In genomic region chr7:98104481-98105435, GRCm38 (mm10) we compare ENCODE assay signal across 9 mouse cellular contexts. TPM values are rescaled to one million over a fixed set of nuclear protein-coding genes. Genes with fewer than 3 reads are reported as not detected.
DNase-seq lines count a peak whose midpoint lies in the region; ATAC-seq and TF ChIP-seq lines count a peak whose summit lies in the region.
"Had no signal": no experiment of that assay in that cellular context is flagged by ENCODE, and none has a peak within 500 bp of the region (broad histone marks: within the 10 kb centered on the region; RNA-seq: fewer than 3 reads in every experiment).

No protein-coding gene starts in this region.

- H3K36me3 ChIP-seq in heart, adult 2 months (ENCODE audit: control insufficient read depth, insufficient read depth, low read length): no peaks in the 10 kb centered on the region
- no peaks in the 10 kb centered on the region for H3K36me3 ChIP-seq in heart, embryonic 14.5 days (ENCODE audit: control insufficient read depth, insufficient read depth, low read length)
- no peaks in the 10 kb centered on the region for H3K36me3 ChIP-seq in kidney, embryonic 15.5 days
- H3K36me3 ChIP-seq in lung, embryonic 16.5 days (ENCODE audit: control insufficient read depth, insufficient read depth, low read length): no peaks in the 10 kb centered on the region

- 40% methylated on average over 16 of the region's 16 CpGs for WGBS in heart, adult 2 months
- WGBS in heart, embryonic 14.5 days: 45% methylated on average over 16 of the region's 16 CpGs
- 31% methylated on average over 16 of the region's 16 CpGs for WGBS in kidney, embryonic 15.5 days
- 52% methylated on average over 16 of the region's 16 CpGs for WGBS in lung, embryonic 16.5 days

- DNase-seq in heart, adult 2 months: peak in 1 of 2 experiments; percentile 54
- DNase-seq in heart, postnatal 36 days: no peak
- DNase-seq in urinary bladder, postnatal 4 days (ENCODE audit: low spot score in 2 of 2): no peak
- DNase-seq in embryo, embryonic 11 days: no peak
- no peak for DNase-seq in left cerebral cortex, postnatal 4 days
- DNase-seq: spleen, adult 18-20 months had no signal

- peak; percentile 67 for TF ChIP-seq POLR2A in heart, adult 2 months (IDR thresholded peaks at IDR 0.05; ENCODE audit: insufficient read depth, low read depth, low read length)

- no peak overlapping the region for H3K4me3 ChIP-seq in heart, adult 2 months
- H3K4me3 ChIP-seq in heart, embryonic 14.5 days (ENCODE audit: control insufficient read depth in 1 of 2, insufficient read depth in 1 of 2, low read depth in 1 of 2, low read length in 2 of 2): no peak overlapping the region
- no peak overlapping the region for H3K4me3 ChIP-seq in kidney, embryonic 15.5 days (replicated peaks)
- no peak overlapping the region for H3K4me3 ChIP-seq in lung, embryonic 16.5 days (ENCODE audit: low read length)

- peak; percentile 18; the same call in 1 of the 2 replicates for ATAC-seq in heart, embryonic 14.5 days (ENCODE audit: insufficient number of reproducible peaks, insufficient read depth, low FRiP score, low read depth)
- ATAC-seq in kidney, embryonic 15.5 days (replicated peaks; ENCODE audit: low FRiP score): peak; percentile 85
- ATAC-seq in lung, embryonic 16.5 days (ENCODE audit: low read depth): peak; percentile 56

- H3K27me3 ChIP-seq in heart, adult 2 months (ENCODE audit: control insufficient read depth, insufficient read depth, low read length): no peaks in the 10 kb centered on the region
- no peaks in the 10 kb centered on the region for H3K27me3 ChIP-seq in heart, embryonic 14.5 days (ENCODE audit: control insufficient read depth, insufficient read depth, low read length)
- H3K27me3 ChIP-seq in kidney, embryonic 15.5 days: no peaks in the 10 kb centered on the region; the same call in 1 of the 2 replicates
- no peaks in the 10 kb centered on the region for H3K27me3 ChIP-seq in lung, embryonic 16.5 days (ENCODE audit: control insufficient read depth, insufficient read depth, low read depth, low read length)

- H3K4me1 ChIP-seq in heart, adult 2 months (ENCODE audit: control insufficient read depth, insufficient read depth, low read length): peaks cover 36% of the 10 kb centered on the region
- peaks cover 23 to 26% of the 10 kb centered on the region in 2 experiments for H3K4me1 ChIP-seq in heart, embryonic 14.5 days (ENCODE audit: control insufficient read depth in 2 of 2, insufficient read depth in 2 of 2, low read length in 2 of 2)
- peaks cover 43% of the 10 kb centered on the region for H3K4me1 ChIP-seq in kidney, embryonic 15.5 days
- peaks cover 10% of the 10 kb centered on the region; the same call in 1 of the 2 replicates for H3K4me1 ChIP-seq in lung, embryonic 16.5 days (replicated peaks; ENCODE audit: control insufficient read depth, insufficient read depth, low read length)

- H3K9me3 ChIP-seq in heart, embryonic 14.5 days (ENCODE audit: control insufficient read depth, low read length): no peaks in the 10 kb centered on the region
- no peaks in the 10 kb centered on the region for H3K9me3 ChIP-seq in kidney, embryonic 15.5 days (replicated peaks)
- no peaks in the 10 kb centered on the region for H3K9me3 ChIP-seq in lung, embryonic 16.5 days (ENCODE audit: control insufficient read depth, low read length)

- H3K4me2 ChIP-seq in heart, embryonic 14.5 days (ENCODE audit: low read length): no peak overlapping the region
- H3K4me2 ChIP-seq in kidney, embryonic 15.5 days: peak overlapping the region; percentile 17; the same call in 1 of the 2 replicates
- H3K4me2 ChIP-seq in lung, embryonic 16.5 days (ENCODE audit: low read depth, low read length): no peak overlapping the region

- H3K27ac ChIP-seq in heart, adult 2 months: peak overlapping the region; percentile 79
- peak overlapping the region; percentile 52 to 72 for H3K27ac ChIP-seq in heart, embryonic 14.5 days (replicated peaks in 1 of 2; ENCODE audit: control insufficient read depth in 1 of 2, insufficient read depth in 1 of 2, low read depth in 2 of 2, low read length in 2 of 2)
- H3K27ac ChIP-seq in kidney, embryonic 15.5 days: peak overlapping the region; percentile 78
- H3K27ac ChIP-seq in lung, embryonic 16.5 days (ENCODE audit: low read length): peak overlapping the region; percentile 63

- no peaks in the 10 kb centered on the region for H3K79me2 ChIP-seq in heart, adult 2 months (replicated peaks; ENCODE audit: control insufficient read depth, insufficient read depth, low read length)

- intact Hi-C loops in heart, adult 2 months (cut with DNase I): loop anchor here (1.0 to 5.0 kb wide), 2 partner anchors 16 to 357 kb away; no protein-coding TSS in a partner anchor
- intact Hi-C loops in heart, postnatal 36 days (cut with DNase I): loop anchor here (1.0 kb wide), 1 partner anchor 13 kb away; no protein-coding TSS in a partner anchor
- intact Hi-C loops in left cerebral cortex, postnatal 4 days (cut with DNase I): no loop called here

- peak; percentile 95 for TF ChIP-seq EP300 in heart, adult 2 months (IDR thresholded peaks at IDR 0.05; ENCODE audit: insufficient read depth, low read depth, low read length)

- no peak for TF ChIP-seq CTCF in heart, adult 2 months (IDR thresholded peaks at IDR 0.05)

- peak overlapping the region; percentile 26 for H3K9ac ChIP-seq in heart, adult 2 months (ENCODE audit: low read depth, low read length)
- peak overlapping the region; percentile 30; the same call in 1 of the 2 replicates for H3K9ac ChIP-seq in heart, embryonic 14.5 days (ENCODE audit: low read length)
- H3K9ac ChIP-seq in kidney, embryonic 15.5 days: 0 out of 2 replicates have a peak overlapping the region, but pooled peaks have one; percentile 4
- H3K9ac ChIP-seq in lung, embryonic 16.5 days (ENCODE audit: low read length): peak overlapping the region; percentile 23; the same call in 1 of the 2 replicates

RNA-seq across cellular contexts. Expression of gene Myo7a, which starts 14.6 kb away (rescaled TPM):
- 1 to 10 TPM; 4.5 to 5.9 TPM for total RNA-seq in heart, adult 2 months (2021)
- 7.1 and 10.8 TPM in 2 replicates for polyA plus RNA-seq in heart, adult 2 months (2012; rRNA removed)
- 1 to 10 TPM; 5.3 to 5.8 TPM for total RNA-seq in heart, postnatal 36 days (2021)
- polyA plus RNA-seq in heart, embryonic 14.5 days (2014; fragmentation: Nextera tagmentation; extraction: Ambion mirVana): 5.3 and 7.6 TPM in 2 replicates
- 14.4 and 15.4 TPM in 2 replicates for polyA plus RNA-seq in kidney, embryonic 15.5 days (2015; fragmentation: Nextera tagmentation; extraction: Ambion mirVana)
- 9.9 and 11.3 TPM in 2 replicates for polyA plus RNA-seq in lung, embryonic 16.5 days (2015; fragmentation: Nextera tagmentation; extraction: Ambion mirVana)
- 10 to 100 TPM; 17.8 to 18.7 TPM for total RNA-seq in left cerebral cortex, postnatal 4 days (2021)

RNA-seq across cellular contexts. Expression of gene Omp, which starts 40.5 kb away (rescaled TPM):
- total RNA-seq in heart, adult 2 months (2021): under 1 TPM in 1 of 2 experiments, not detected in 1; 0.14 TPM
- 0.06 TPM in 1 of 2 replicates, not detected in the other for polyA plus RNA-seq in heart, adult 2 months (2012; rRNA removed)
- total RNA-seq in heart, postnatal 36 days (2021): under 1 TPM in 1 of 2 experiments, not detected in 1; 0.11 TPM
- polyA plus RNA-seq in heart, embryonic 14.5 days (2014; fragmentation: Nextera tagmentation; extraction: Ambion mirVana): 0.09 TPM in 2 replicates
- polyA plus RNA-seq in kidney, embryonic 15.5 days (2015; fragmentation: Nextera tagmentation; extraction: Ambion mirVana): 0.39 and 0.60 TPM in 2 replicates
- 0.25 and 0.73 TPM in 2 replicates for polyA plus RNA-seq in lung, embryonic 16.5 days (2015; fragmentation: Nextera tagmentation; extraction: Ambion mirVana)
- total RNA-seq in left cerebral cortex, postnatal 4 days (2021): 1 to 10 TPM; 1.4 to 2.1 TPM

Comparison
In these comparisons a context has a peak if more than half of its experiments do, and no peak if none do; other contexts are left out.
1. ATAC-seq: peak in every context shown above with its lines; median percentile 85 in kidney, embryonic 15.5 days; 56 in lung, embryonic 16.5 days; 18 in heart, embryonic 14.5 days.